In genomic region chr3:41563211-41563931, GRCm38 (mm10) we compare ENCODE assay signal across 8 mouse cellular contexts. TPM values are rescaled to one million over a fixed set of nuclear protein-coding genes. Genes with fewer than 3 reads are reported as not detected.
DNase-seq lines count a peak whose midpoint lies in the region; ATAC-seq and TF ChIP-seq lines count a peak whose summit lies in the region.

No protein-coding gene starts in this region.

- TF ChIP-seq POLR2A in bone marrow macrophage, adult 2 months (IDR thresholded peaks at IDR 0.05; ENCODE audit: borderline replicate concordance, low read depth, low read length): no peak
- peak; percentile 48; the same call in 1 of the 2 replicates for TF ChIP-seq POLR2A in embryonic fibroblast, embryonic 13.5 days (IDR thresholded peaks at IDR 0.05; ENCODE audit: low read depth, low read length)
- peak; percentile 33; the same call in 1 of the 2 replicates for TF ChIP-seq POLR2A in liver, adult 2 months (IDR thresholded peaks at IDR 0.05; ENCODE audit: extremely low read depth, insufficient read depth, low read length)
- TF ChIP-seq POLR2A in myocyte (IDR thresholded peaks at IDR 0.05; ENCODE audit: insufficient read length, low read depth): no peak

- under 1% methylated on average over 73 of the region's 81 CpGs for WGBS in heart, embryonic 11.5 days (ENCODE audit: insufficient replicate concordance)
- 0% methylated on average over 49 of the region's 81 CpGs for WGBS in kidney, embryonic 16.5 days
- 1% methylated on average over 71 of the region's 81 CpGs for WGBS in liver, adult 2 months

- peak overlapping the region; percentile 95 for H3K9ac ChIP-seq in heart, embryonic 11.5 days (ENCODE audit: low read depth, low read length)
- peak overlapping the region; percentile 93 for H3K9ac ChIP-seq in kidney, embryonic 16.5 days (replicated peaks; ENCODE audit: low read length)
- H3K9ac ChIP-seq in liver, adult 2 months (ENCODE audit: low read depth, low read length): peak overlapping the region; percentile 96

- peak; percentile 75 for ATAC-seq in heart, embryonic 11.5 days (replicated peaks; ENCODE audit: insufficient number of reproducible peaks, low FRiP score, low TSS enrichment)
- peak; percentile 79 for ATAC-seq in kidney, embryonic 16.5 days (ENCODE audit: low FRiP score, low TSS enrichment)

- peaks cover 25% of the 10 kb centered on the region for H3K79me2 ChIP-seq in liver, adult 2 months (ENCODE audit: control insufficient read depth, insufficient read depth, low read length)
- H3K79me2 ChIP-seq in myocyte (ENCODE audit: control insufficient read depth, insufficient read depth): peaks cover 24% of the 10 kb centered on the region

- H3ac ChIP-seq in myocyte (ENCODE audit: control insufficient read depth, insufficient read length): peak overlapping the region; percentile 61

- peak overlapping the region; percentile 48 for H3K27ac ChIP-seq in bone marrow macrophage, adult 2 months (ENCODE audit: insufficient read depth, low read depth, low read length)
- peak overlapping the region; percentile 89 for H3K27ac ChIP-seq in embryonic fibroblast, embryonic 13.5 days (ENCODE audit: insufficient read depth, low read length)
- peak overlapping the region; percentile 87 for H3K27ac ChIP-seq in heart, embryonic 11.5 days (ENCODE audit: low read depth, low read length)
- peak overlapping the region; percentile 97 for H3K27ac ChIP-seq in kidney, embryonic 16.5 days (ENCODE audit: low read length)
- peak overlapping the region; percentile 92 for H3K27ac ChIP-seq in liver, adult 2 months (replicated peaks; ENCODE audit: insufficient read depth, low read depth, low read length)

- peak overlapping the region; percentile 96 for H3K4me2 ChIP-seq in heart, embryonic 11.5 days
- H3K4me2 ChIP-seq in kidney, embryonic 16.5 days (replicated peaks; ENCODE audit: low read depth, low read length): peak overlapping the region; percentile 91
- peak overlapping the region; percentile 86 for H3K4me2 ChIP-seq in myocyte (ENCODE audit: low read depth)

- H3K4me3 ChIP-seq in bone marrow macrophage, adult 2 months (ENCODE audit: insufficient read depth, low read length): peak overlapping the region; percentile 65
- H3K4me3 ChIP-seq in embryonic fibroblast, embryonic 13.5 days (ENCODE audit: insufficient read depth, low read length): peak overlapping the region; percentile 79
- peak overlapping the region; percentile 85 for H3K4me3 ChIP-seq in heart, embryonic 11.5 days (ENCODE audit: low read depth, low read length)
- peak overlapping the region; percentile 81 for H3K4me3 ChIP-seq in kidney, embryonic 16.5 days (ENCODE audit: low read length)
- peak overlapping the region; percentile 94 for H3K4me3 ChIP-seq in liver, adult 2 months (ENCODE audit: insufficient read depth, low read depth, low read length)
- peak overlapping the region; percentile 51 for H3K4me3 ChIP-seq in myocyte

- H3K4me1 ChIP-seq in bone marrow macrophage, adult 2 months (ENCODE audit: control insufficient read depth, insufficient read depth, low read length): peaks cover 3% of the 10 kb centered on the region
- H3K4me1 ChIP-seq in embryonic fibroblast, embryonic 13.5 days (ENCODE audit: control insufficient read depth, insufficient read depth, low read length): no peaks in the 10 kb centered on the region
- peaks cover 7% of the 10 kb centered on the region; the same call in 1 of the 2 replicates for H3K4me1 ChIP-seq in heart, embryonic 11.5 days (ENCODE audit: control insufficient read depth, insufficient read depth, low read length)
- peaks cover 10% of the 10 kb centered on the region for H3K4me1 ChIP-seq in kidney, embryonic 16.5 days (ENCODE audit: insufficient read depth, low read length)
- H3K4me1 ChIP-seq in liver, adult 2 months (ENCODE audit: control insufficient read depth, insufficient read depth, low read length): peaks cover 8% of the 10 kb centered on the region

- H3K36me3 ChIP-seq in heart, embryonic 11.5 days (ENCODE audit: control insufficient read depth, insufficient read depth, low read length): no peaks in the 10 kb centered on the region
- no peaks in the 10 kb centered on the region for H3K36me3 ChIP-seq in kidney, embryonic 16.5 days (ENCODE audit: insufficient read depth, low read length)
- no peaks in the 10 kb centered on the region for H3K36me3 ChIP-seq in liver, adult 2 months (ENCODE audit: control insufficient read depth, insufficient read depth, low read length)
- no peaks in the 10 kb centered on the region for H3K36me3 ChIP-seq in myocyte (ENCODE audit: control insufficient read depth, insufficient read depth)

- DNase-seq in A20 (ENCODE audit: low read depth, low spot score): peak; percentile 84
- DNase-seq in liver, adult 2 months (ENCODE audit: extremely low read depth, low read depth, low spot score): peak; percentile 65
- DNase-seq in spleen, postnatal 4 days (ENCODE audit: low spot score in 2 of 2): peak; percentile 80 to 91

- no peaks in the 10 kb centered on the region for H3K9me3 ChIP-seq in heart, embryonic 11.5 days (replicated peaks; ENCODE audit: control insufficient read depth, low read length)
- H3K9me3 ChIP-seq in kidney, embryonic 16.5 days (ENCODE audit: low read length): no peaks in the 10 kb centered on the region

- H3K27me3 ChIP-seq in heart, embryonic 11.5 days (ENCODE audit: control insufficient read depth, insufficient read depth, low read length): no peaks in the 10 kb centered on the region
- no peaks in the 10 kb centered on the region for H3K27me3 ChIP-seq in kidney, embryonic 16.5 days (ENCODE audit: insufficient read depth, low read length)
- H3K27me3 ChIP-seq in liver, adult 2 months (ENCODE audit: control insufficient read depth, insufficient read depth, low read length): no peaks in the 10 kb centered on the region
- no peaks in the 10 kb centered on the region for H3K27me3 ChIP-seq in myocyte (ENCODE audit: control insufficient read depth, insufficient read depth, insufficient read length)

- peak; percentile 38; the same call in 1 of the 2 replicates for TF ChIP-seq CTCF in bone marrow macrophage, adult 2 months (IDR thresholded peaks at IDR 0.05; ENCODE audit: low read depth, low read length)
- TF ChIP-seq CTCF in embryonic fibroblast, embryonic 13.5 days (IDR thresholded peaks at IDR 0.05; ENCODE audit: borderline replicate concordance, insufficient read depth, low read length): peak; percentile 40; the same call in 1 of the 2 replicates
- TF ChIP-seq CTCF in liver, adult 2 months (IDR thresholded peaks at IDR 0.05; ENCODE audit: low read depth, low read length): peak; percentile 72

TF ChIP-seq in myocyte, 11 proteins besides CTCF, POLR2A, EP300 and RAD21:
- no peak for TF ChIP-seq SRF (IDR thresholded peaks at IDR 0.05; ENCODE audit: control insufficient read depth, insufficient read length, low read depth)
- no peak for TF ChIP-seq CEBPB (IDR thresholded peaks at IDR 0.05; ENCODE audit: insufficient read depth, poor library complexity, severe bottlenecking)
- no peak for TF ChIP-seq E2F4 (IDR thresholded peaks at IDR 0.05; ENCODE audit: insufficient read depth)
- peak in 1 of 3 experiments; percentile 12 for TF ChIP-seq MYOD1 (IDR thresholded peaks at IDR 0.05; ENCODE audit: control insufficient read depth in 1 of 3, insufficient read length in 2 of 3, low read depth in 2 of 3)
- peak in 1 of 3 experiments; percentile 49 for TF ChIP-seq MYOG (IDR thresholded peaks at IDR 0.05; ENCODE audit: control insufficient read depth in 1 of 3, insufficient read depth in 1 of 3, insufficient read length in 2 of 3, low read depth in 2 of 3)

RNA-seq across cellular contexts. Expression of gene Jade1, which starts 7.8 kb away (rescaled TPM):
- polyA plus RNA-seq in bone marrow macrophage, adult 2 months (2012; ENCODE audit: insufficient read depth, insufficient read length, missing spikeins): 11.5 and 13.9 TPM in 2 replicates
- 37.0 and 56.8 TPM in 2 replicates for polyA plus RNA-seq in embryonic fibroblast, embryonic 13.5 days (2011; ENCODE audit: insufficient read length, low read depth, missing spikeins)
- 12.0 and 13.8 TPM in 2 replicates for polyA plus RNA-seq in heart, embryonic 11.5 days (2014; fragmentation: Nextera tagmentation; extraction: Ambion mirVana)
- 21.2 TPM in 2 replicates for polyA plus RNA-seq in kidney, embryonic 16.5 days (2015; fragmentation: Nextera tagmentation; extraction: Ambion mirVana)
- total RNA-seq in liver, adult 2 months (2014; rRNA removed): 29.0 and 37.4 TPM in 2 replicates
- polyA plus RNA-seq in liver, adult 2 months (2012; rRNA removed): 15.0 and 20.3 TPM in 2 replicates
- polyA plus RNA-seq in myocyte (2012; fragmentation: generic; extraction: Trizol): 8.8 TPM

Comparison
In these comparisons a context has a peak if more than half of its experiments do, and no peak if none do; other contexts are left out.
1. Peak in every context shown above with its lines: DNase-seq, ATAC-seq, H3K4me3 ChIP-seq and H3K27ac ChIP-seq.
2. POLR2A ChIP-seq: peak in embryonic fibroblast, embryonic 13.5 days (single experiment) and liver, adult 2 months (single experiment); none in bone marrow macrophage, adult 2 months (single experiment) and myocyte (single experiment).